Mouse (Mus musculus): Measurements from ENCODE around the gene Trmt13. TPM values are rescaled to one million over a fixed set of nuclear protein-coding genes. Genes with fewer than 3 reads are reported as not detected.

The Trmt13 gene
- polyA plus RNA-seq, 1 experiment from 2014 or later = 28.6 TPM

GRCm38 (mm10) chr3:116638572-116638971, 24.2 kb upstream of the Trmt13 start:
- no peak for DNase-seq (ENCODE audit: low spot score)
- no peak overlapping the region for H3K27ac ChIP-seq (ENCODE audit: low read depth, low read length)
- H3K9me3 ChIP-seq (ENCODE audit: control insufficient read depth, low read length) = no peaks in the 10 kb centered on the region
- no peak overlapping the region for H3K4me2 ChIP-seq (ENCODE audit: low read depth, low read length, severe bottlenecking)
- H3K27me3 ChIP-seq (ENCODE audit: control insufficient read depth, insufficient read depth, low read length) = no peaks in the 10 kb centered on the region
- H3K36me3 ChIP-seq (ENCODE audit: control insufficient read depth, insufficient read depth, low read length) = peaks cover 8% of the 10 kb centered on the region
- H3K4me1 ChIP-seq (replicated peaks; ENCODE audit: control insufficient read depth, insufficient read depth, low read length) = no peaks in the 10 kb centered on the region
- 93% methylated on average over 7 of the region's 7 CpGs for WGBS
- no peak overlapping the region for H3K9ac ChIP-seq (ENCODE audit: low read length)
- H3K4me3 ChIP-seq (ENCODE audit: low read depth, low read length) = no peak overlapping the region
- ATAC-seq (replicated peaks; ENCODE audit: low FRiP score) = no peak

- WGBS = 88% methylated on average over 9 of the region's 9 CpGs
- Histone ChIP-seq H3K27ac (ENCODE audit: low read depth, low read length) (no peak overlapping the region), H3K4me3 (ENCODE audit: low read depth, low read length) (no peak overlapping the region), H3K9ac (ENCODE audit: low read length) (no peak overlapping the region), H3K9me3 (ENCODE audit: control insufficient read depth, low read length) (no peaks in the 10 kb centered on the region), H3K4me2 (ENCODE audit: low read depth, low read length, severe bottlenecking) (no peak overlapping the region), H3K4me1 (replicated peaks; ENCODE audit: control insufficient read depth, insufficient read depth, low read length) (no peaks in the 10 kb centered on the region), H3K27me3 (ENCODE audit: control insufficient read depth, insufficient read depth, low read length) (no peaks in the 10 kb centered on the region), H3K36me3 (ENCODE audit: control insufficient read depth, insufficient read depth, low read length) (peaks cover 8% of the 10 kb centered on the region)
- no peak for DNase-seq (ENCODE audit: low spot score)
- ATAC-seq (replicated peaks; ENCODE audit: low FRiP score) = no peak
Observed at GRCm38 (mm10) chr3:116637693-116638476, 23.5 kb upstream of the Trmt13 start.

GRCm38 (mm10) chr3:116635799-116636198, 21.4 kb upstream of the Trmt13 start:
- H3K4me1 ChIP-seq (replicated peaks; ENCODE audit: control insufficient read depth, insufficient read depth, low read length) = no peaks in the 10 kb centered on the region
- H3K27ac ChIP-seq (ENCODE audit: low read depth, low read length) = no peak overlapping the region
- no peak overlapping the region for H3K4me2 ChIP-seq (ENCODE audit: low read depth, low read length, severe bottlenecking)
- H3K9me3 ChIP-seq (ENCODE audit: control insufficient read depth, low read length) = no peaks in the 10 kb centered on the region
- H3K4me3 ChIP-seq (ENCODE audit: low read depth, low read length) = no peak overlapping the region
- WGBS = 71% methylated on average over 5 of the region's 5 CpGs
- no peaks in the 10 kb centered on the region for H3K27me3 ChIP-seq (ENCODE audit: control insufficient read depth, insufficient read depth, low read length)
- no peak overlapping the region for H3K9ac ChIP-seq (ENCODE audit: low read length)
- H3K36me3 ChIP-seq (ENCODE audit: control insufficient read depth, insufficient read depth, low read length) = peaks cover 8% of the 10 kb centered on the region
- DNase-seq (ENCODE audit: low spot score) = no peak
- ATAC-seq (replicated peaks; ENCODE audit: low FRiP score) = no peak

DNA sequence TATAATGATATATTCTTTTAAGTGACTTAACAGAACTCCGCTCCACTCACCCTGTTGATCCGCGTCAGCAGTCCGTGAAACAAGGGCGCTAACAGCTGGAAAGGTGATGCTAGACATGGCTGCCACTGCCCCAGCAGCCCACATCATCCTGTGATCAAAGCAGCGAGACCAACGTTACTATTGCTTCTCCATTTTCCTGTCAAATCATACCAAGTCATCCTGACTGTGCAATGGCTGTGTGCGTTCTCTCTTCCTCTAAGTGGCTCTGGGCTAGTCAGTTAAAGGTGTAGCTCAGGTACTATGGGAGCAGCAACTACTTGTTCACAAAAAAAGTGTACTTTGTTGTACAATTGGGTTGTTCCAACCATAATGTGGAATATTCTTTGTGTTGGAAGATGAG, 20.5 kb upstream of the Trmt13 start:
- 94% methylated on average over 8 of the region's 8 CpGs for WGBS
- H3K27ac ChIP-seq (ENCODE audit: low read depth, low read length) = no peak overlapping the region
- peaks cover 8% of the 10 kb centered on the region for H3K36me3 ChIP-seq (ENCODE audit: control insufficient read depth, insufficient read depth, low read length)

GRCm38 (mm10) chr3:116634091-116634490, 19.7 kb upstream of the Trmt13 start:
- no peak for DNase-seq (ENCODE audit: low spot score)
- Histone ChIP-seq H3K4me1 (replicated peaks; ENCODE audit: control insufficient read depth, insufficient read depth, low read length) (no peaks in the 10 kb centered on the region), H3K27me3 (ENCODE audit: control insufficient read depth, insufficient read depth, low read length) (no peaks in the 10 kb centered on the region), H3K4me2 (ENCODE audit: low read depth, low read length, severe bottlenecking) (no peak overlapping the region), H3K4me3 (ENCODE audit: low read depth, low read length) (no peak overlapping the region), H3K9me3 (ENCODE audit: control insufficient read depth, low read length) (no peaks in the 10 kb centered on the region), H3K36me3 (ENCODE audit: control insufficient read depth, insufficient read depth, low read length) (peaks cover 8% of the 10 kb centered on the region), H3K27ac (ENCODE audit: low read depth, low read length) (no peak overlapping the region), H3K9ac (ENCODE audit: low read length) (no peak overlapping the region)
- WGBS = 81% methylated on average over 3 of the region's 3 CpGs
- no peak for ATAC-seq (replicated peaks; ENCODE audit: low FRiP score)

More for the DNA sequence above, 20.5 kb upstream of the Trmt13 start:
- ATAC-seq (replicated peaks; ENCODE audit: low FRiP score) (no peak), DNase-seq (ENCODE audit: low spot score) (no peak)
- Histone ChIP-seq H3K9ac (ENCODE audit: low read length) (no peak overlapping the region), H3K4me3 (ENCODE audit: low read depth, low read length) (no peak overlapping the region), H3K9me3 (ENCODE audit: control insufficient read depth, low read length) (no peaks in the 10 kb centered on the region), H3K27me3 (ENCODE audit: control insufficient read depth, insufficient read depth, low read length) (no peaks in the 10 kb centered on the region), H3K4me2 (ENCODE audit: low read depth, low read length, severe bottlenecking) (no peak overlapping the region), H3K4me1 (replicated peaks; ENCODE audit: control insufficient read depth, insufficient read depth, low read length) (no peaks in the 10 kb centered on the region)

GRCm38 (mm10) chr3:116632971-116633370, 18.6 kb upstream of the Trmt13 start:
- Histone ChIP-seq H3K4me3 (ENCODE audit: low read depth, low read length) (no peak overlapping the region), H3K9ac (ENCODE audit: low read length) (no peak overlapping the region), H3K4me2 (ENCODE audit: low read depth, low read length, severe bottlenecking) (no peak overlapping the region), H3K36me3 (ENCODE audit: control insufficient read depth, insufficient read depth, low read length) (peaks cover 8% of the 10 kb centered on the region), H3K27ac (ENCODE audit: low read depth, low read length) (no peak overlapping the region), H3K27me3 (ENCODE audit: control insufficient read depth, insufficient read depth, low read length) (no peaks in the 10 kb centered on the region), H3K9me3 (ENCODE audit: control insufficient read depth, low read length) (no peaks in the 10 kb centered on the region), H3K4me1 (replicated peaks; ENCODE audit: control insufficient read depth, insufficient read depth, low read length) (no peaks in the 10 kb centered on the region)
- ATAC-seq (replicated peaks; ENCODE audit: low FRiP score) = no peak
- DNase-seq (ENCODE audit: low spot score) = no peak
- 94% methylated on average over 3 of the region's 3 CpGs for WGBS

- ATAC-seq (replicated peaks; ENCODE audit: low FRiP score) = no peak
- H3K4me1 ChIP-seq (replicated peaks; ENCODE audit: control insufficient read depth, insufficient read depth, low read length) = no peaks in the 10 kb centered on the region
- 81% methylated on average over 1 of the region's 1 CpGs for WGBS
Observed at GRCm38 (mm10) chr3:116631459-116631858, 17.1 kb upstream of the Trmt13 start.

DNA sequence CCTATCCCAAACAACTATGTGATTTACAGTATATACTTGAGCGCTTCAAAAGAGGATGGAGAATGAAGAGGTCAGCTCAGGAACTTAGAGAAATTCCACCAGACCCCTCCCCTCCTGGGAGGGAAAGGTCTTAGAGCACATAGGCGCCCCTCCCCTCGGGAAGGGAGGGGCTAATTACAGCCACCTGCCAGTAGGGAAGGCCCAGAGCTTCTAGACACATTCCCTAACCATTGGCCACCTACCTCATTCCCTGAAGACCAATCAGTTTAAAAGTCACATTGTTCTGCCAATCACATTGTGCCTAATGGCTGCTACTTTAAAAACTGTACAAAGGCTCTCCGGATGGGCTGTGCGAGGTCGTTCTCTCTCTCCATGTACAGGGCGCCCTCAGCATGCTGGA, 8.3 kb upstream of the Trmt13 start:
- H3K4me1 ChIP-seq (replicated peaks; ENCODE audit: control insufficient read depth, insufficient read depth, low read length) = no peaks in the 10 kb centered on the region
- peaks cover 3% of the 10 kb centered on the region; the same call in 1 of the 2 replicates for H3K36me3 ChIP-seq (ENCODE audit: control insufficient read depth, insufficient read depth, low read length)

More at GRCm38 (mm10) chr3:116631459-116631858, 17.1 kb upstream of the Trmt13 start:
- no peak overlapping the region for H3K27ac ChIP-seq (ENCODE audit: low read depth, low read length)
- DNase-seq (ENCODE audit: low spot score) = no peak
- peaks cover 8% of the 10 kb centered on the region for H3K36me3 ChIP-seq (ENCODE audit: control insufficient read depth, insufficient read depth, low read length)
- H3K4me3 ChIP-seq (ENCODE audit: low read depth, low read length) = no peak overlapping the region
- H3K27me3 ChIP-seq (ENCODE audit: control insufficient read depth, insufficient read depth, low read length) = no peaks in the 10 kb centered on the region
- no peak overlapping the region for H3K9ac ChIP-seq (ENCODE audit: low read length)
- no peak overlapping the region for H3K4me2 ChIP-seq (ENCODE audit: low read depth, low read length, severe bottlenecking)
- H3K9me3 ChIP-seq (ENCODE audit: control insufficient read depth, low read length) = no peaks in the 10 kb centered on the region

More for the DNA sequence above, 8.3 kb upstream of the Trmt13 start:
- Histone ChIP-seq H3K9me3 (ENCODE audit: control insufficient read depth, low read length) (no peaks in the 10 kb centered on the region), H3K4me3 (ENCODE audit: low read depth, low read length) (no peak overlapping the region), H3K9ac (ENCODE audit: low read length) (no peak overlapping the region), H3K27ac (ENCODE audit: low read depth, low read length) (no peak overlapping the region), H3K27me3 (ENCODE audit: control insufficient read depth, insufficient read depth, low read length) (no peaks in the 10 kb centered on the region), H3K4me2 (ENCODE audit: low read depth, low read length, severe bottlenecking) (no peak overlapping the region)
- ATAC-seq (replicated peaks; ENCODE audit: low FRiP score) (no peak), DNase-seq (ENCODE audit: low spot score) (no peak)
- WGBS = 93% methylated on average over 7 of the region's 7 CpGs
